Comparison of ENCODE assay signal across 8 mouse cellular contexts in the genomic region with DNA sequence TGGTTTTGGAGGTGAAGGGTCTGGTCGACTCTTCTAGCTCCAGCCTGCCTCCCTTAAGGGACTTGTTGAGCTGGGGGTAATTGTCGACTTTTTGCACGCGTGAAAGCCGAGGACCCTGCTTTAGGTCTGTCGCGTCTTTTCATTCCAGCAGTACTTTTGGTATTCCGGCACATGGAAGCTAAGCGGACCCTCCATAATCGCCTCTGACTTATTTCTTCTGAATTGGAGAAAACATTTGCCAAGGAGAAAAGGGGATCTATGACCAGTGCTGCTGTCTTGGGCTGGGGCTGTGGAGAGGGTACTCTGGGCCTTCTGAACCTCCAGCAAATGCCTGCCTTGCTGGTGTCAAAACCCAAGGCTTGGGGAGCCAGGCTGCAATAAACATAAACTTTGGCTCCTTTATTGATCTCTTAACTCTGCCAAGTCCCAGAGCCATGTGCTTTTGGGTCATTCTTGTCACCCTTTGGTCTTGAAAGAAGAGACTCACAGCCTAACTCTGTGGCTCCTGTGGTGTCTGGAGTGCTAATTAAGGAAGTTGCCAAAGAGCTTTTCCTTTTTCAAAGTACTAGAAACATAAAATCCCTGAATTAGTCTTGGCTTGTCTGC. TPM values are rescaled to one million over a fixed set of nuclear protein-coding genes. Genes with fewer than 3 reads are reported as not detected.
DNase-seq lines count a peak whose midpoint lies in the region; ATAC-seq lines count a peak whose summit lies in the region.

No protein-coding gene starts in this region.

- H3K27ac ChIP-seq in heart, embryonic 14.5 days (replicated peaks in 1 of 2; ENCODE audit: control insufficient read depth in 1 of 2, insufficient read depth in 1 of 2, low read depth in 2 of 2, low read length in 2 of 2) = peak overlapping the region; percentile 66 to 93
- H3K27ac ChIP-seq in liver, embryonic 13.5 days = peak overlapping the region; percentile 67
- peak overlapping the region; percentile 79 for H3K27ac ChIP-seq in stomach, embryonic 16.5 days (ENCODE audit: low read length)

- no peaks in the 10 kb centered on the region for H3K27me3 ChIP-seq in heart, embryonic 14.5 days (ENCODE audit: control insufficient read depth, insufficient read depth, low read length)
- no peaks in the 10 kb centered on the region for H3K27me3 ChIP-seq in liver, embryonic 13.5 days
- H3K27me3 ChIP-seq in stomach, embryonic 16.5 days (ENCODE audit: control insufficient read depth, insufficient read depth, low read length) = no peaks in the 10 kb centered on the region

- peak; percentile 27 for DNase-seq in kidney, adult 11 months
- no peak for DNase-seq in kidney, postnatal 14 days
- DNase-seq in NIH3T3 (ENCODE audit: low read depth) = peak; percentile 7
- DNase-seq in liver, embryonic 13.5 days = no peak
- DNase-seq in layer of hippocampus, postnatal 25 days (ENCODE audit: extremely low spot score in 1 of 2, low spot score in 1 of 2) = no peak
- DNase-seq in right cerebral cortex, postnatal 36 days (ENCODE audit: low spot score in 2 of 2) = no peak

- H3K4me3 ChIP-seq in heart, embryonic 14.5 days (ENCODE audit: control insufficient read depth in 1 of 2, insufficient read depth in 1 of 2, low read depth in 1 of 2, low read length in 2 of 2) = peak overlapping the region; percentile 84 to 90
- peak overlapping the region; percentile 80 for H3K4me3 ChIP-seq in liver, embryonic 13.5 days (replicated peaks)
- peak overlapping the region; percentile 98 for H3K4me3 ChIP-seq in stomach, embryonic 16.5 days (replicated peaks; ENCODE audit: low read length)

- peaks cover 3 to 11% of the 10 kb centered on the region in 2 experiments; a peak in 3 of 4 replicates for H3K4me1 ChIP-seq in heart, embryonic 14.5 days (ENCODE audit: control insufficient read depth in 2 of 2, insufficient read depth in 2 of 2, low read length in 2 of 2)
- peaks cover 37% of the 10 kb centered on the region for H3K4me1 ChIP-seq in liver, embryonic 13.5 days (replicated peaks)
- peaks cover 8% of the 10 kb centered on the region for H3K4me1 ChIP-seq in stomach, embryonic 16.5 days (ENCODE audit: control insufficient read depth, insufficient read depth, low read length)

- H3K9me3 ChIP-seq in heart, embryonic 14.5 days (ENCODE audit: control insufficient read depth, low read length) = no peaks in the 10 kb centered on the region
- H3K9me3 ChIP-seq in liver, embryonic 13.5 days (replicated peaks) = no peaks in the 10 kb centered on the region
- no peaks in the 10 kb centered on the region for H3K9me3 ChIP-seq in stomach, embryonic 16.5 days (replicated peaks; ENCODE audit: control insufficient read depth, low read length)

- ATAC-seq in heart, embryonic 14.5 days (ENCODE audit: insufficient number of reproducible peaks, insufficient read depth, low FRiP score, low read depth) = no peak
- ATAC-seq in liver, embryonic 13.5 days (ENCODE audit: low read depth) = no peak
- ATAC-seq in stomach, embryonic 16.5 days (ENCODE audit: insufficient read depth, low FRiP score) = no peak

- peak overlapping the region; percentile 92 for H3K9ac ChIP-seq in heart, embryonic 14.5 days (ENCODE audit: low read length)
- H3K9ac ChIP-seq in liver, embryonic 13.5 days = peak overlapping the region; percentile 90
- H3K9ac ChIP-seq in stomach, embryonic 16.5 days (ENCODE audit: low read length) = peak overlapping the region; percentile 95

- H3K36me3 ChIP-seq in heart, embryonic 14.5 days (ENCODE audit: control insufficient read depth, insufficient read depth, low read length) = peaks cover 15% of the 10 kb centered on the region; the same call in 1 of the 2 replicates
- H3K36me3 ChIP-seq in liver, embryonic 13.5 days = 0 out of 2 replicates have a peak, but pooled peaks cover 2% of the 10 kb centered on the region
- H3K36me3 ChIP-seq in stomach, embryonic 16.5 days (ENCODE audit: control insufficient read depth, insufficient read depth, low read length) = no peaks in the 10 kb centered on the region

- WGBS in heart, embryonic 14.5 days = 2% methylated on average over 10 of the region's 10 CpGs
- 3% methylated on average over 10 of the region's 10 CpGs for WGBS in liver, embryonic 13.5 days (ENCODE audit: insufficient replicate concordance)
- 2% methylated on average over 10 of the region's 10 CpGs for WGBS in stomach, embryonic 16.5 days

- peak overlapping the region; percentile 78 for H3K4me2 ChIP-seq in heart, embryonic 14.5 days (ENCODE audit: low read length)
- peak overlapping the region; percentile 73 for H3K4me2 ChIP-seq in liver, embryonic 13.5 days
- H3K4me2 ChIP-seq in stomach, embryonic 16.5 days (ENCODE audit: low read depth, low read length) = peak overlapping the region; percentile 63

RNA-seq across cellular contexts. Expression of gene Gm20695, which starts 0.7 kb away (rescaled TPM):
- 1.7 and 2.0 TPM in 2 replicates for polyA plus RNA-seq in heart, embryonic 14.5 days (2014; fragmentation: Nextera tagmentation; extraction: Ambion mirVana)
- 0.47 and 1.2 TPM in 2 replicates for polyA plus RNA-seq in liver, embryonic 13.5 days (2015; fragmentation: Nextera tagmentation; extraction: Ambion mirVana)
- polyA plus RNA-seq in stomach, embryonic 16.5 days (2015; fragmentation: Nextera tagmentation; extraction: Ambion mirVana) = 2.4 and 2.5 TPM in 2 replicates
- 1 to 10 TPM in 1 of 2 experiments, under 1 TPM in 1; 0.44 to 1.8 TPM for total RNA-seq in layer of hippocampus, postnatal 25 days (2021)

RNA-seq across cellular contexts. Expression of gene Zfp597, which starts 0.8 kb away (rescaled TPM):
- 6.1 and 7.9 TPM in 2 replicates for polyA plus RNA-seq in heart, embryonic 14.5 days (2014; fragmentation: Nextera tagmentation; extraction: Ambion mirVana)
- polyA plus RNA-seq in liver, embryonic 13.5 days (2015; fragmentation: Nextera tagmentation; extraction: Ambion mirVana) = 2.3 and 2.7 TPM in 2 replicates
- polyA plus RNA-seq in stomach, embryonic 16.5 days (2015; fragmentation: Nextera tagmentation; extraction: Ambion mirVana) = 7.2 and 7.5 TPM in 2 replicates
- 10 to 100 TPM; 21.8 to 23.2 TPM for total RNA-seq in layer of hippocampus, postnatal 25 days (2021)

RNA-seq across cellular contexts. Expression of gene Naa60, which starts 13.0 kb away (rescaled TPM):
- 39.0 and 40.2 TPM in 2 replicates for polyA plus RNA-seq in heart, embryonic 14.5 days (2014; fragmentation: Nextera tagmentation; extraction: Ambion mirVana)
- polyA plus RNA-seq in liver, embryonic 13.5 days (2015; fragmentation: Nextera tagmentation; extraction: Ambion mirVana) = 22.9 and 25.3 TPM in 2 replicates
- polyA plus RNA-seq in stomach, embryonic 16.5 days (2015; fragmentation: Nextera tagmentation; extraction: Ambion mirVana) = 41.8 and 42.3 TPM in 2 replicates
- total RNA-seq in layer of hippocampus, postnatal 25 days (2021) = 100 to 1,000 TPM; 104 to 107 TPM

RNA-seq across cellular contexts. Expression of gene 1700037C18Rik, which starts 23.3 kb away (rescaled TPM):
- 7.1 and 7.6 TPM in 2 replicates for polyA plus RNA-seq in heart, embryonic 14.5 days (2014; fragmentation: Nextera tagmentation; extraction: Ambion mirVana)
- polyA plus RNA-seq in liver, embryonic 13.5 days (2015; fragmentation: Nextera tagmentation; extraction: Ambion mirVana) = 2.8 and 4.2 TPM in 2 replicates
- 4.9 and 6.2 TPM in 2 replicates for polyA plus RNA-seq in stomach, embryonic 16.5 days (2015; fragmentation: Nextera tagmentation; extraction: Ambion mirVana)
- total RNA-seq in layer of hippocampus, postnatal 25 days (2021) = 1 to 10 TPM; 4.4 to 4.8 TPM

RNA-seq across cellular contexts. Expression of gene Cluap1, which starts 23.4 kb away (rescaled TPM):
- 13.2 and 17.0 TPM in 2 replicates for polyA plus RNA-seq in heart, embryonic 14.5 days (2014; fragmentation: Nextera tagmentation; extraction: Ambion mirVana)
- 10.1 and 10.8 TPM in 2 replicates for polyA plus RNA-seq in liver, embryonic 13.5 days (2015; fragmentation: Nextera tagmentation; extraction: Ambion mirVana)
- polyA plus RNA-seq in stomach, embryonic 16.5 days (2015; fragmentation: Nextera tagmentation; extraction: Ambion mirVana) = 21.1 and 21.5 TPM in 2 replicates
- 10 to 100 TPM; 26.8 to 29.2 TPM for total RNA-seq in layer of hippocampus, postnatal 25 days (2021)

Comparison
In these comparisons a context has a peak if more than half of its experiments do, and no peak if none do; other contexts are left out.
1. DNase-seq: peak in kidney, adult 11 months (single experiment) and NIH3T3 (single experiment); none in kidney, postnatal 14 days (single experiment), liver, embryonic 13.5 days (single experiment), layer of hippocampus, postnatal 25 days (0 of 2) and right cerebral cortex, postnatal 36 days (0 of 2).
2. Peak in every context shown above with its lines, with median percentiles within 50 percentile points of each other: H3K27ac ChIP-seq, H3K4me2 ChIP-seq, H3K4me3 ChIP-seq and H3K9ac ChIP-seq.